Comparison of ENCODE assay signal across 7 mouse cellular contexts in the genomic region with DNA sequence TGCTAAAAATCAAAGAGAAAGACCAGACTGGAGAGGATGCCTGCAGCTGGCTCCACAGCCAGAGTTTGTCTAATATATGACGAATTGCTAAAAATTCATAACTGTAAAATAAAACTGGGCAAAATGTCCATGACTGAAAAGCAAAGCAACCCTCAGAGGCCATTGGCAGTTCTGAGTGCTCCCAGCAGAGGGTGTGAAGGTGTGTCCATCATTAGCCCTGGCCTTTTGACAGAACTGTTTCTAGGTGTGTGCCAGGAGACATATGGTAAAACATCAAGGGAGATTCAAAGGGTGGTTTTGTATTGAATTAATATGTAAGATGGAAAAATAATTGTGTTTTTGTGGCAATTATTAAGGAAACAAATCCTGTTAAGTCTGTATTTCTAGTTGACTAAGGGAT. TPM values are rescaled to one million over a fixed set of nuclear protein-coding genes. Genes with fewer than 3 reads are reported as not detected.
A peak's percentile ranks its signal among the peaks of the same experiment; 100 is the strongest.
DNase-seq lines count a peak whose midpoint lies in the region; TF ChIP-seq lines count a peak whose summit lies in the region.

No protein-coding gene starts in this region.

- no peaks in the 10 kb centered on the region for H3K36me3 ChIP-seq in MEL (ENCODE audit: control insufficient read depth in 1 of 2, insufficient read depth in 2 of 2, low read length in 2 of 2)
- H3K36me3 ChIP-seq in spleen, adult 2 months (ENCODE audit: control insufficient read depth, insufficient read depth, low read length): peaks cover 15% of the 10 kb centered on the region

- no peak overlapping the region for H3K27ac ChIP-seq in layer of hippocampus, adult 2 months
- H3K27ac ChIP-seq in MEL (ENCODE audit: control insufficient read depth, low read depth, low read length): no peak overlapping the region
- H3K27ac ChIP-seq in spleen, adult 2 months (ENCODE audit: insufficient read depth, low read length): no peak overlapping the region

- no peaks in the 10 kb centered on the region for H3K4me1 ChIP-seq in MEL (ENCODE audit: control insufficient read depth in 1 of 2, insufficient read depth in 2 of 2, low read length in 2 of 2)
- no peaks in the 10 kb centered on the region for H3K4me1 ChIP-seq in spleen, adult 2 months (ENCODE audit: control insufficient read depth, insufficient read depth, insufficient read length)

- no peak for TF ChIP-seq POLR2A in MEL (IDR thresholded peaks at IDR 0.05; ENCODE audit: control insufficient read depth in 1 of 2, insufficient read depth in 1 of 2, low read depth in 1 of 2, low read length in 2 of 2, poor library complexity in 1 of 2)
- no peak for TF ChIP-seq POLR2A in spleen, adult 2 months (IDR thresholded peaks at IDR 0.05; ENCODE audit: low read depth, low read length)

- H3K9me3 ChIP-seq in MEL (replicated peaks; ENCODE audit: insufficient read depth, low read length): no peaks in the 10 kb centered on the region

- no peaks in the 10 kb centered on the region for H3K79me2 ChIP-seq in MEL (ENCODE audit: control insufficient read depth, insufficient read depth, low read length, poor library complexity)

- H3K27me3 ChIP-seq in MEL (ENCODE audit: control insufficient read depth in 1 of 2, insufficient read depth in 2 of 2, low read length in 2 of 2): no peaks in the 10 kb centered on the region; a peak in 1 of 4 replicates
- H3K27me3 ChIP-seq in spleen, adult 2 months (ENCODE audit: control insufficient read depth, insufficient read depth, low read length): no peaks in the 10 kb centered on the region

- TF ChIP-seq EP300 in MEL (IDR thresholded peaks at IDR 0.05; ENCODE audit: low read depth in 1 of 2, low read length in 2 of 2): no peak

- no peak overlapping the region for H3K9ac ChIP-seq in MEL (ENCODE audit: control insufficient read depth, low read depth, low read length, poor library complexity, severe bottlenecking)

- 83% methylated on average over 1 of the region's 1 CpGs for WGBS in spleen, adult 2 months

- TF ChIP-seq CTCF in layer of hippocampus, adult 2 months (conservative IDR thresholded peaks at IDR 0.05): peak; percentile 73
- peak; percentile 54 to 89 (median 57) for TF ChIP-seq CTCF in MEL (IDR thresholded peaks at IDR 0.05 in 2 of 3, conservative IDR thresholded peaks at IDR 0.05 in 1 of 3; ENCODE audit: control insufficient read depth in 1 of 3, insufficient read depth in 1 of 3, low read depth in 2 of 3, low read length in 3 of 3, poor library complexity in 1 of 3, severe bottlenecking in 1 of 3)
- TF ChIP-seq CTCF in spleen, adult 2 months (IDR thresholded peaks at IDR 0.05; ENCODE audit: extremely low read depth, insufficient read depth, insufficient read length, insufficient replicate concordance): peak; percentile 40; the same call in 1 of the 2 replicates

- DNase-seq in layer of hippocampus, adult 2 months (ENCODE audit: low spot score in 2 of 2): no peak
- no peak for DNase-seq in layer of hippocampus, postnatal 14 days (ENCODE audit: low spot score in 2 of 2)
- peak; percentile 76 for DNase-seq in MEL (ENCODE audit: low read depth, low spot score)
- DNase-seq in c-Kit-positive CD71-positive TER-119-positive erythroid progenitor cells, embryonic 14.5 days (ENCODE audit: low spot score): peak; percentile 67
- DNase-seq in kidney, postnatal 36 days: peak; percentile 28 to 68
- DNase-seq in spleen, adult 2 months (ENCODE audit: low read depth in 1 of 2, low spot score in 2 of 2): peak in 1 of 2 experiments; percentile 41
- no peak for DNase-seq in frontal cortex, postnatal 10 days (ENCODE audit: low spot score in 2 of 2)

- H3K4me3 ChIP-seq in layer of hippocampus, adult 2 months: no peak overlapping the region
- no peak overlapping the region for H3K4me3 ChIP-seq in MEL (ENCODE audit: control insufficient read depth in 1 of 2, insufficient read depth in 1 of 2, low read depth in 2 of 2, low read length in 2 of 2)
- H3K4me3 ChIP-seq in spleen, adult 2 months (ENCODE audit: extremely low read depth, insufficient read depth, insufficient read length): no peak overlapping the region

- peak; percentile 57 for TF ChIP-seq RAD21 in MEL (IDR thresholded peaks at IDR 0.05; ENCODE audit: low read depth, low read length)

TF ChIP-seq in MEL, 35 proteins besides CTCF, POLR2A, EP300 and RAD21:
- TF ChIP-seq SMC3 (IDR thresholded peaks at IDR 0.05; ENCODE audit: low read depth, low read length): peak; percentile 90
- no peak for TF ChIP-seq JUND (IDR thresholded peaks at IDR 0.05; ENCODE audit: low read depth, low read length)
- TF ChIP-seq E2F4 (IDR thresholded peaks at IDR 0.05; ENCODE audit: borderline replicate concordance, low read depth, low read length): no peak
- no peak for TF ChIP-seq CHD1 (IDR thresholded peaks at IDR 0.05; ENCODE audit: low read depth, low read length)
- TF ChIP-seq TAL1 (IDR thresholded peaks at IDR 0.05; ENCODE audit: low read length): no peak
- no peak for TF ChIP-seq NELFE (IDR thresholded peaks at IDR 0.05; ENCODE audit: low read depth, low read length)
- TF ChIP-seq USF1 (IDR thresholded peaks at IDR 0.05; ENCODE audit: low read depth, low read length): no peak
- TF ChIP-seq ZC3H11A (IDR thresholded peaks at IDR 0.05; ENCODE audit: low read depth, low read length): peak; percentile 53
- TF ChIP-seq POLR2AphosphoS2 (IDR thresholded peaks at IDR 0.05; ENCODE audit: low read length): no peak
- no peak for TF ChIP-seq ELF1 (IDR thresholded peaks at IDR 0.05; ENCODE audit: low read depth, low read length)
- no peak for TF ChIP-seq MAZ (IDR thresholded peaks at IDR 0.05; ENCODE audit: low read depth, low read length)
- TF ChIP-seq MYC (IDR thresholded peaks at IDR 0.05; ENCODE audit: low read depth, low read length): no peak
- no peak for TF ChIP-seq MXI1 (IDR thresholded peaks at IDR 0.05; ENCODE audit: low read depth, low read length)
- TF ChIP-seq GATA1 (IDR thresholded peaks at IDR 0.05; ENCODE audit: low read depth, low read length): no peak
- no peak for TF ChIP-seq BHLHE40 (IDR thresholded peaks at IDR 0.05; ENCODE audit: borderline replicate concordance, low read depth, low read length)
- TF ChIP-seq SIN3A (IDR thresholded peaks at IDR 0.05; ENCODE audit: low read length): peak; percentile 40; the same call in 1 of the 2 replicates
TF ChIP-seq in MEL: peak in this region for 3.

RNA-seq across cellular contexts. Expression of gene Rsbn1, which starts 9.2 kb away (rescaled TPM):
- 10 to 100 TPM; 21.1 to 22.0 TPM for total RNA-seq in layer of hippocampus, adult 2 months (2021)
- 10 to 100 TPM; 16.5 to 17.3 TPM for total RNA-seq in layer of hippocampus, postnatal 14 days (2021)
- total RNA-seq in MEL (2012; rRNA removed): 10.5 and 12.2 TPM in 2 replicates
- polyA plus RNA-seq in MEL (2012; ENCODE audit: insufficient read depth in 1 of 2, insufficient read length in 2 of 2, low read depth in 1 of 2, low replicate concordance in 2 of 2, missing spikeins in 1 of 2): 10 to 100 TPM; 10.8 to 37.3 TPM
- polyA plus RNA-seq in spleen, adult 2 months (2012; rRNA removed): 3.5 and 5.2 TPM in 2 replicates

RNA-seq across cellular contexts. Expression of gene Ptpn22, which starts 45.1 kb away (rescaled TPM):
- 1 to 10 TPM in 1 of 2 experiments, under 1 TPM in 1; 0.88 to 2.0 TPM for total RNA-seq in layer of hippocampus, adult 2 months (2021)
- total RNA-seq in layer of hippocampus, postnatal 14 days (2021): 1 to 10 TPM; 1.2 to 1.5 TPM
- total RNA-seq in MEL (2012; rRNA removed): 0.10 TPM in 1 of 2 replicates, not detected in the other
- polyA plus RNA-seq in MEL (2012; ENCODE audit: insufficient read depth in 1 of 2, insufficient read length in 2 of 2, low read depth in 1 of 2, low replicate concordance in 2 of 2, missing spikeins in 1 of 2): under 1 TPM in 1 of 2 experiments, not detected in 1; 0.06 TPM
- polyA plus RNA-seq in spleen, adult 2 months (2012; rRNA removed): 23.8 and 27.3 TPM in 2 replicates

Comparison
In these comparisons a context has a peak if more than half of its experiments do, and no peak if none do; other contexts are left out.
1. DNase-seq: peak in MEL (single experiment), c-Kit-positive CD71-positive TER-119-positive erythroid progenitor cells, embryonic 14.5 days (single experiment) and kidney, postnatal 36 days (2 of 2); none in layer of hippocampus, adult 2 months (0 of 2), layer of hippocampus, postnatal 14 days (0 of 2) and frontal cortex, postnatal 10 days (0 of 2).
2. Peak in every context shown above with its lines, with median percentiles within 50 percentile points of each other: CTCF ChIP-seq.